Mouse (Mus musculus) megakaryocyte-erythroid progenitor cell, adult 5-6 weeks (primary cell): ENCODE measurements at regions not wholly inside any gene's neighbourhood (a gene's known extent, or its start where the extent isn't known, plus 50 kb on each side); places are given as distances from the start of the nearest gene placed in this dataset.
"Not testable (repeated sequence)": the region's sequence is repeated elsewhere in the genome, so short reads cannot be mapped to it uniquely, and the experiment has no call there.

ENCODE experiments used
- ATAC-seq: replicated peaks from 2 replicates; pipeline ENCODE4 v1.8.0; 2016; ENCODE audit warnings: mild to moderate bottlenecking, inconsistent platforms; ENCODE audit not compliant: severe bottlenecking, poor library complexity, low FRiP score, low TSS enrichment

GRCm38 (mm10) chr10:57121514-57121913 is 364.7 kb upstream of the Hsf2 start:
- no peak for ATAC-seq

- ATAC-seq: no peak
Measured at GRCm38 (mm10) chr10:57127185-57127584, 359.0 kb upstream of the Hsf2 start.

DNA sequence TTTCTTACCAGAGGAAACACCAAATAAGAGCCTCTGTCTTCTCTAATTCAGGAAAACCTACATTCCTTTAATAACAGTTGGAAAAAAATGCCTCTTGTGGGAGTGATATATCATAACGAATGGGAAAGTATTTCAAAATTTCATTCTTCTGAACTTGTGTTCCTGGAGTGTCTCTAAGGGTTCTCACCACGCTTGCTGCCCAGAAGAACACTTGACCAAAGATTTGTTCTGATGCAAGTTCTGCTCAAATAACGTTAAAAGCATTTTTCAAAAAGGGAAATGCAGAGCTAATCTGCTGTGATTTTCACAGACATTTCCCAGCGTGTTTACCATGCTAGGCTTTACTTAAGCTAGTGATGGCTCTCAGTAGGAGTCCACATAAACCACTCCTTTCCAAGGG is 329.8 kb upstream of the Hsf2 start:
- ATAC-seq: no peak

- no peak for ATAC-seq
Measured at GRCm38 (mm10) chr10:57156912-57157311, 329.3 kb upstream of the Hsf2 start.

GRCm38 (mm10) chr10:57160546-57160945 is 325.6 kb upstream of the Hsf2 start:
- ATAC-seq: no peak

- ATAC-seq: no peak
Measured at GRCm38 (mm10) chr10:57163359-57163758, 322.8 kb upstream of the Hsf2 start.

GRCm38 (mm10) chr10:57183560-57183959 is 302.6 kb upstream of the Hsf2 start:
- no peak for ATAC-seq

DNA sequence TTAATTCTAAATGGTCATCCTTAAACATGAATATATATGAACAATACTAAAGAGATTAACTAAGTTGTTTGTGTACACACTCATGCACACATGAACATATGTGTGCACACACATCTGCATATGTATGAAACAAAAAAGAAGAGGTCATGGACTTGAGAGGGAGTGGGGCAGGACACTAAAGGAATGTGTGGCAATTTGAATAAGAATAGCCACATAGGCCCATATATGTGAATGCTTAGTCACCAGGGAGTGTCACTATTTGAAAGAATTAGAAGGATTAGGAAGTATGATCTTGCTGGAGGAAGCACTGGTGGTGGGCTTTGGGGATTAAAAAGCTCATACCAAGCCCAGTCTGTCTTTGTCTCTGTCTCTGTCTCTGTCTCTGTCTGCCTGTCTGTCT is 275.5 kb upstream of the Hsf2 start:
- ATAC-seq: no peak

DNA sequence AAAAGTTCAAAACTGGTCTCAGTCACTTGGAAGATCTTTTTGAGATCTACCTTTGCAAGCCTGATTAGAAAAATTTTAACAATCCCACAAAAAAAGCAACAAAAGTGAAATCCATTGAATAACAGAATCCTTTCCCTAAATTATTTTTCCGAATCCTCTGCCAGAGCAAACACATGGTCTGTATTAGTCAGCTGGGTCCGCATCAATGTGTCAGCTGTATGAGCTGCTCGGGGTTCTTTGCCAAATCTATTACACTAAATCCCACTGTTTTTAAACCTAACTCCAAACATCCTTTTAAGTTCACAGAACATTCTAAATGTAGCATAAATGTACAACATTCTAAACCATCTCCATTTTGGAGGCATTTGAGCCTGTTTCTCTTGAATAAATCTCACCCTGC is 255.1 kb upstream of the Hsf2 start:
- ATAC-seq: no peak

- ATAC-seq: no peak
Measured at GRCm38 (mm10) chr10:57281220-57281619, 205.0 kb upstream of the Hsf2 start.

DNA sequence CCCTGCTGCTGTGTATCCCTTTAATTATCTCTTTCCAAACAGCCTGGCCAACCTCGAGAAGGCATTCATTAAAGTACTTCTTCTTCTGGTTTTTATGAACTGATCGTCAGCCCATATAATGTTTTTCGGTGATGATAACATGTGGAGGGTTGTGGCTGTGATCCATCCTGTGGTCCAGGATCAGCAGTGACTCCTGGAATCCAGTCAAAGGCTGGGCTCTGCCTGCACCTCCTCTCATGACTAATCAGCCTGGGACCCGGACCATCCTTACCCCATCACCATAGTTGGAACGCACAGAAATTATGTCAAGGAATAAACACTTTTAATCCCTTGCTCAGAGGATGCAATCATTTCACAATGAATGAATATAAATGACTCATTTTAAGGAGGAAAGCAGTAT is 203.3 kb upstream of the Hsf2 start:
- no peak for ATAC-seq

DNA sequence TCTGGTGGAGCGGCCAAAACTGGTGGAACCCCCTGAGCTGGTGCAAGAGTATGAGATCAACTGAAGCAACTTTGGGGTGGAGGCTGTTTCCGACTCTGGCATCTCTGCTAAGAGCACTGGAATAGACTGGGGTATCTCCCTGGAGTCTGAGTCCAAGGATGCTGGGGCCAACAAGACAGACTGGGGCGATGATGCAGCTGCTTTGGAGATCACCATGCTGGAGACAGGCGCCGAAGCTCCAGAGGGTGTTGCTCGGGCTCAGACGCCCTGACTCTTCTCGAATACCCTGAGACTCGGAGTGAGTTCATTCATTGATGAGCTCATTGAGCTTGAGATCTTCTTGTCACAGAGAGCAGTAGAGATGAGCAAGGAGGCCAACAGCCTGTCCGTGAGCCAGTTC is 194.6 kb upstream of the Hsf2 start:
- no peak for ATAC-seq

DNA sequence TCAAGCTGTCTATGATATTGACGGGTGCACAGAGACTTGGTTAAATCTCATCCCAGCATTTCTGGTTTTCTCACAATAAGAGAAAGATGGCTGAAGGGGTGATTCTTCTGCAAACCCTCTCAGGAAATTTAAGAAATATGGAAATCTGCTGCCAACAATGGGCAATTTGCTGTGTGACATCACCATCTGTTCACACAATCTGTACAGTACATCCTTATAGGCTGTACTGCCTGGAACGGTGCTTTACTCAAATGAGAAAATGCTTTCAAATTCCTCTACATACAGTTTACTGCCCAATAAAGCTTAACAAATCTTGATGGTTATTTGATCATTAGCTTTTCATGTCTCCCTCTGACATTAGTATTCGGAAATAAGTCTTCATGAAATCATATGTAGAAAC is 172.4 kb upstream of the Hsf2 start:
- no peak for ATAC-seq

DNA sequence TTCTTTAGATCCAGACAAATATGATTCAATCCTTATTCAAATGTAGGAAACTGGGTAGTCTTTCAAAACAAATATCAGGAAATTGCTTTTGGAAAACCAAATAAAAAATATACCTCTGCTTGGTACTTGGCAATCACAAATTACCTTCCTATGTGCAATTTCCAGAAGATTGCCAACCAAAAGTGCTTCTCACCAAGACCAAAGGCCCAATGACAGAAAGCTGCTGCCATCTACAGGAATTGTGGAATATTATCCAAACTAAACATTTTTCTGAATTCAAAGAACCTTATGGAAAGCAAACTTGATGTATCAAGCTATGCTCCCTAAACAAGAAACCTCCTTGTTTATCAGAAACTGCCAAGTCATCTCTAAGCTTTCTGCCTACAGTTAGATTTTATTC is 169.1 kb upstream of the Hsf2 start:
- ATAC-seq: no peak

GRCm38 (mm10) chr10:57319171-57319570 is 167.0 kb upstream of the Hsf2 start:
- no peak for ATAC-seq

GRCm38 (mm10) chr10:57322717-57323424 is 163.3 kb upstream of the Hsf2 start:
- no peak for ATAC-seq

- ATAC-seq: no peak
Measured at GRCm38 (mm10) chr10:57324226-57324625, 162.0 kb upstream of the Hsf2 start.

- not testable (repeated sequence) for ATAC-seq
Measured at GRCm38 (mm10) chr10:57362781-57363180, 123.4 kb upstream of the Hsf2 start.
